Mouse (Mus musculus) CH12F3 (cell line): Measurements from ENCODE around the gene Gba2.
"Not testable (repeated sequence)": the region's sequence is repeated elsewhere in the genome, so short reads cannot be mapped to it uniquely, and the experiment has no call there.

Experiments
- in situ Hi-C: fragments of 300-500 bp; cut with MboI; formaldehyde crosslinking; loops from 2 replicates; pipeline ENCODE4 v1.14.3; 2020; ENCODE audit warnings: low sequenced_read_pairs

The Gba2 gene

GRCm38 (mm10) chr4:43578376-43579204, at the start of gene Gba2, which contains the start of gene Rgp1:
Gene Gba2 (minus strand): TSS chr4:43578873.
Gene Rgp1 (plus strand): TSS chr4:43578715.
- in situ Hi-C loops: no loop called here

- in situ Hi-C loops: no loop called here
Observed at GRCm38 (mm10) chr4:43620146-43620778, 41.6 kb upstream of the Gba2 start.

- in situ Hi-C loops: no loop called here
Observed at GRCm38 (mm10) chr4:43613060-43613730, 34.5 kb upstream of the Gba2 start.

- in situ Hi-C loops: no loop called here
Observed at GRCm38 (mm10) chr4:43612534-43612933, 33.9 kb upstream of the Gba2 start.

GRCm38 (mm10) chr4:43604751-43605685, 26.3 kb upstream of the Gba2 start:
- in situ Hi-C loops: no loop called here

- in situ Hi-C loops: no loop called here
Observed at GRCm38 (mm10) chr4:43604099-43604498, 25.4 kb upstream of the Gba2 start.

GRCm38 (mm10) chr4:43600195-43600934, 21.7 kb upstream of the Gba2 start:
- in situ Hi-C loops: no loop called here

- in situ Hi-C loops: no loop called here
Observed at GRCm38 (mm10) chr4:43598650-43599380, 20.1 kb upstream of the Gba2 start.

- in situ Hi-C loops: no loop called here
Observed at GRCm38 (mm10) chr4:43598200-43598599, 19.5 kb upstream of the Gba2 start.

- in situ Hi-C loops: not testable (repeated sequence)
Observed at GRCm38 (mm10) chr4:43596597-43596996, 17.9 kb upstream of the Gba2 start.

- in situ Hi-C loops: no loop called here
Observed at GRCm38 (mm10) chr4:43593453-43593852, 14.8 kb upstream of the Gba2 start.

GRCm38 (mm10) chr4:43591961-43592360, 13.3 kb upstream of the Gba2 start:
- in situ Hi-C loops: no loop called here

GRCm38 (mm10) chr4:43591543-43591942, 12.9 kb upstream of the Gba2 start:
- in situ Hi-C loops: no loop called here

- in situ Hi-C loops: no loop called here
Observed at GRCm38 (mm10) chr4:43587681-43588080, 9.0 kb upstream of the Gba2 start.

- in situ Hi-C loops: no loop called here
Observed at GRCm38 (mm10) chr4:43586411-43586810, 7.7 kb upstream of the Gba2 start.

- in situ Hi-C loops: no loop called here
Observed at GRCm38 (mm10) chr4:43585682-43586081, 7.0 kb upstream of the Gba2 start.

GRCm38 (mm10) chr4:43584444-43585416, 6.1 kb upstream of the Gba2 start, which contains the start of gene Msmp:
Gene Msmp (minus strand): TSS chr4:43584494.
- in situ Hi-C loops: no loop called here

- in situ Hi-C loops: no loop called here
Observed at GRCm38 (mm10) chr4:43583421-43583820, 4.7 kb upstream of the Gba2 start.
